Mouse (Mus musculus) yolk sac, embryonic 10.5 days (tissue): ENCODE measurements around the gene Commd6.

Experiments used
- DNase-seq: peaks from one replicate; pipeline ENCODE4 v3.0.0-alpha.2; 2017; ENCODE audit warnings: low spot score

Commd6 gene

GRCm38 (mm10) chr14:101640153-101640843 lies at the start of gene Commd6:
Gene Commd6 (minus strand): TSS chr14:101640686.
- DNase-seq = peak; percentile 93

GRCm38 (mm10) chr14:101688406-101688805 lies 47.9 kb upstream of the Commd6 start:
- no peak for DNase-seq

GRCm38 (mm10) chr14:101687696-101688095 lies 47.2 kb upstream of the Commd6 start:
- no peak for DNase-seq

GRCm38 (mm10) chr14:101672226-101672625 lies 31.7 kb upstream of the Commd6 start:
- DNase-seq = no peak

- DNase-seq = no peak
These were observed 28.1 kb upstream of the Commd6 start for GRCm38 (mm10) chr14:101668626-101669025.

GRCm38 (mm10) chr14:101666536-101666935 lies 26.1 kb upstream of the Commd6 start:
- no peak for DNase-seq

GRCm38 (mm10) chr14:101666056-101666455 lies 25.6 kb upstream of the Commd6 start:
- DNase-seq = no peak

GRCm38 (mm10) chr14:101664274-101664673 lies 23.8 kb upstream of the Commd6 start:
- DNase-seq = no peak

- no peak for DNase-seq
These were observed 21.3 kb upstream of the Commd6 start for GRCm38 (mm10) chr14:101661654-101662412.

GRCm38 (mm10) chr14:101656307-101656706 lies 15.8 kb upstream of the Commd6 start:
- no peak for DNase-seq

- DNase-seq = no peak
These were observed 14.0 kb upstream of the Commd6 start for GRCm38 (mm10) chr14:101654526-101654909.

GRCm38 (mm10) chr14:101653581-101654525 lies 13.4 kb upstream of the Commd6 start, which contains the start of gene Uchl3:
Gene Uchl3 (plus strand): TSS chr14:101653967.
- DNase-seq = peak; percentile 89

GRCm38 (mm10) chr14:101652571-101652970 lies 12.1 kb upstream of the Commd6 start:
- DNase-seq = no peak

GRCm38 (mm10) chr14:101650551-101650950 lies 10.1 kb upstream of the Commd6 start:
- no peak for DNase-seq

- peak; percentile 45 for DNase-seq
These were observed 4.5 kb upstream of the Commd6 start for GRCm38 (mm10) chr14:101644948-101645347.

- no peak for DNase-seq
These were observed 3.1 kb downstream of the Commd6 start for GRCm38 (mm10) chr14:101637381-101637780.

- DNase-seq = no peak
These were observed 4.7 kb downstream of the Commd6 start for GRCm38 (mm10) chr14:101635765-101636164.

- no peak for DNase-seq
These were observed 9.9 kb downstream of the Commd6 start for GRCm38 (mm10) chr14:101630548-101630947.

- DNase-seq = no peak
These were observed 22.8 kb downstream of the Commd6 start for GRCm38 (mm10) chr14:101617680-101618079.

- no peak for DNase-seq
These were observed 24.3 kb downstream of the Commd6 start for GRCm38 (mm10) chr14:101616178-101616577.

- no peak for DNase-seq
These were observed 27.3 kb downstream of the Commd6 start for GRCm38 (mm10) chr14:101613206-101613605.

GRCm38 (mm10) chr14:101610701-101611100 lies 29.8 kb downstream of the Commd6 start:
- no peak for DNase-seq
